Mouse (Mus musculus): Measurements from ENCODE around the gene Nckap5. TPM values are rescaled to one million over a fixed set of nuclear protein-coding genes. Genes with fewer than 3 reads are reported as not detected.

The Nckap5 gene
- polyA plus RNA-seq, 1 experiment from 2014 or later: 0.67 TPM

GRCm38 (mm10) chr1:126411426-126411825 is 419.2 kb downstream of the Nckap5 start:
- Histone ChIP-seq H3K27me3 (replicated peaks; ENCODE audit: control insufficient read depth, insufficient read depth, low read length) (no peaks in the 10 kb centered on the region), H3K36me3 (ENCODE audit: control insufficient read depth, insufficient read depth, low read length) (no peaks in the 10 kb centered on the region), H3K9me3 (ENCODE audit: control insufficient read depth, low read length) (no peaks in the 10 kb centered on the region), H3K4me3 (ENCODE audit: low read depth, low read length) (no peak overlapping the region), H3K27ac (ENCODE audit: low read depth, low read length) (no peak overlapping the region), H3K9ac (ENCODE audit: low read depth, low read length) (no peak overlapping the region), H3K4me1 (replicated peaks; ENCODE audit: control insufficient read depth, insufficient read depth, low read length) (no peaks in the 10 kb centered on the region), H3K4me2 (no peak overlapping the region)
- DNase-seq (ENCODE audit: low spot score) (no peak), ATAC-seq (replicated peaks; ENCODE audit: low FRiP score) (no peak)
- 75% methylated on average over 5 of the region's 5 CpGs for WGBS

DNA sequence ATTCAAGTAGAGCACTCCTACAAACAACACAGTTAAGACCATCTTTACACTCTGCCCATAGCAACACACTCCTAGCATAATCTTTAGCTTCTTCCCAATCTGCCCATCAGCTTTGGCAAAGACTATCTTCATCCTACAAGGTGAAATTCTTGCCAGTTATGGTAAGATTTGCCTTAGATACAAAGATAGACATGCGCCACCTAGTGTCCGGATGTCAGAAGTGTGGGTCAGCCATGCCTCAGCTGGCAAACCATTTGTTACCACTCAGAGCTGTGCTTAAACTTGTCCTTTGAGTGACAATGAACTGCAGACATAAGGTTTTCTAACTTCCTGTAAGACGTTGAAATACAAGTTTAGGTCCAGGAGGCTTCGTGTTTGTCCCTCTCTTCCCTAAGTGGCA is 422.7 kb downstream of the Nckap5 start:
- Histone ChIP-seq H3K4me1 (replicated peaks; ENCODE audit: control insufficient read depth, insufficient read depth, low read length) (no peaks in the 10 kb centered on the region), H3K27me3 (replicated peaks; ENCODE audit: control insufficient read depth, insufficient read depth, low read length) (no peaks in the 10 kb centered on the region), H3K9me3 (ENCODE audit: control insufficient read depth, low read length) (no peaks in the 10 kb centered on the region), H3K36me3 (ENCODE audit: control insufficient read depth, insufficient read depth, low read length) (no peaks in the 10 kb centered on the region), H3K27ac (ENCODE audit: low read depth, low read length) (no peak overlapping the region), H3K9ac (ENCODE audit: low read depth, low read length) (no peak overlapping the region), H3K4me2 (no peak overlapping the region), H3K4me3 (ENCODE audit: low read depth, low read length) (no peak overlapping the region)
- WGBS: 7% methylated on average over 4 of the region's 4 CpGs
- ATAC-seq (replicated peaks; ENCODE audit: low FRiP score) (no peak), DNase-seq (ENCODE audit: low spot score) (no peak)

DNA sequence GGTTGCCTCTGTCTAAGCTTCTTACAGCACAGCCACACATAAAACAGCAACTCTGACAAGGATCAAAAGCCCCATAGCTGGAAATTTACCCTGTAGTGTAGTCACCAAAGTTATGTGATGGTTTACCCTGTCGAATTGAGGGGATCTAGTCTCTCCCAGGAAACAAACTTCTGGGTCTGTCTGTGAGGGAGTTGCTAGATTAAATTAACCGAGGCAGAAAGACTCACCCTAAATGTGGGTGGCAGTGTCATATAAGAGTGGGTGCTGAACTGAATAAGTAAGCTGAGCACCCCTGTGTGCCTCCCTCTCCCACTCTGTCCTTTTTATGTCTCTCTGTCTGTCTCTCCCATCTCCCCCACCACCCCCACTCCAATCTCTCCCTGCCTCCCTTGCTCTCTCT is 425.1 kb downstream of the Nckap5 start:
- no peak overlapping the region for H3K4me2 ChIP-seq
- DNase-seq (ENCODE audit: low spot score) (no peak), ATAC-seq (replicated peaks; ENCODE audit: low FRiP score) (no peak)
- H3K36me3 ChIP-seq (ENCODE audit: control insufficient read depth, insufficient read depth, low read length): no peaks in the 10 kb centered on the region
- WGBS: 70% methylated on average over 2 of the region's 2 CpGs
- H3K27ac ChIP-seq (ENCODE audit: low read depth, low read length): no peak overlapping the region
- no peaks in the 10 kb centered on the region for H3K4me1 ChIP-seq (replicated peaks; ENCODE audit: control insufficient read depth, insufficient read depth, low read length)
- H3K9ac ChIP-seq (ENCODE audit: low read depth, low read length): no peak overlapping the region
- H3K27me3 ChIP-seq (replicated peaks; ENCODE audit: control insufficient read depth, insufficient read depth, low read length): no peaks in the 10 kb centered on the region
- H3K9me3 ChIP-seq (ENCODE audit: control insufficient read depth, low read length): no peaks in the 10 kb centered on the region
- H3K4me3 ChIP-seq (ENCODE audit: low read depth, low read length): no peak overlapping the region

GRCm38 (mm10) chr1:126403970-126404369 is 426.6 kb downstream of the Nckap5 start:
- Histone ChIP-seq H3K27ac (ENCODE audit: low read depth, low read length) (no peak overlapping the region), H3K9me3 (ENCODE audit: control insufficient read depth, low read length) (no peaks in the 10 kb centered on the region), H3K36me3 (ENCODE audit: control insufficient read depth, insufficient read depth, low read length) (no peaks in the 10 kb centered on the region), H3K4me1 (replicated peaks; ENCODE audit: control insufficient read depth, insufficient read depth, low read length) (no peaks in the 10 kb centered on the region), H3K9ac (ENCODE audit: low read depth, low read length) (no peak overlapping the region), H3K4me3 (ENCODE audit: low read depth, low read length) (no peak overlapping the region), H3K27me3 (replicated peaks; ENCODE audit: control insufficient read depth, insufficient read depth, low read length) (no peaks in the 10 kb centered on the region), H3K4me2 (no peak overlapping the region)
- DNase-seq (ENCODE audit: low spot score) (no peak), ATAC-seq (replicated peaks; ENCODE audit: low FRiP score) (no peak)

DNA sequence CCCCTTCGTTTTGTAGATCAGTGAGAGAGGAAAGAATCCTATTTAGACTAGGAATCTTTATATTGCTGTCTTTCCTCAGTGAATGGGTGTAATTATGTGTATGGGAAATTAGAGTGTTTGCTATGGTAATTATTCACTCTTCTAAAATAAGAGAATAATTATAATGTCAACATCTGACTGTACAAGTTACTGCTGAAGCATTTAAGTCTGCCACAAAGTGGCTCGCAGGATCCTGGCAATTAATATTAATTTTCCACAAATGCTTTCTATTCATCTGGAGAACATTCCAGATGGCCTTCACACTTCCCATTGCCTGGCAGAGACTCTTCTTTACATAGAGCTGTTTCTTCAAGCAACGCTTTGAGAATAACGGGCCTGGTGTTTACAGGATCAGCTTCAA is 439.4 kb downstream of the Nckap5 start:
- H3K27me3 ChIP-seq (replicated peaks; ENCODE audit: control insufficient read depth, insufficient read depth, low read length): no peaks in the 10 kb centered on the region
- H3K9me3 ChIP-seq (ENCODE audit: control insufficient read depth, low read length): no peaks in the 10 kb centered on the region
- no peak overlapping the region for H3K4me2 ChIP-seq
- H3K9ac ChIP-seq (ENCODE audit: low read depth, low read length): no peak overlapping the region
- DNase-seq (ENCODE audit: low spot score) (no peak), ATAC-seq (replicated peaks; ENCODE audit: low FRiP score) (no peak)
- WGBS: 80% methylated on average over 4 of the region's 4 CpGs
- H3K4me1 ChIP-seq (replicated peaks; ENCODE audit: control insufficient read depth, insufficient read depth, low read length): no peaks in the 10 kb centered on the region
- no peaks in the 10 kb centered on the region for H3K36me3 ChIP-seq (ENCODE audit: control insufficient read depth, insufficient read depth, low read length)
- H3K4me3 ChIP-seq (ENCODE audit: low read depth, low read length): no peak overlapping the region
- H3K27ac ChIP-seq (ENCODE audit: low read depth, low read length): no peak overlapping the region

- no peaks in the 10 kb centered on the region for H3K36me3 ChIP-seq (ENCODE audit: control insufficient read depth, insufficient read depth, low read length)
- DNase-seq (ENCODE audit: low spot score) (no peak), ATAC-seq (replicated peaks; ENCODE audit: low FRiP score) (no peak)
- H3K4me3 ChIP-seq (ENCODE audit: low read depth, low read length): no peak overlapping the region
- 56% methylated on average over 9 of the region's 9 CpGs for WGBS
- H3K9me3 ChIP-seq (ENCODE audit: control insufficient read depth, low read length): no peaks in the 10 kb centered on the region
- no peaks in the 10 kb centered on the region for H3K4me1 ChIP-seq (replicated peaks; ENCODE audit: control insufficient read depth, insufficient read depth, low read length)
- H3K4me2 ChIP-seq: no peak overlapping the region
- H3K9ac ChIP-seq (ENCODE audit: low read depth, low read length): no peak overlapping the region
- no peak overlapping the region for H3K27ac ChIP-seq (ENCODE audit: low read depth, low read length)
- H3K27me3 ChIP-seq (replicated peaks; ENCODE audit: control insufficient read depth, insufficient read depth, low read length): no peaks in the 10 kb centered on the region
Observed at GRCm38 (mm10) chr1:126377339-126377980, 453.1 kb downstream of the Nckap5 start.

GRCm38 (mm10) chr1:126366736-126367135 is 463.9 kb downstream of the Nckap5 start:
- H3K9ac ChIP-seq (ENCODE audit: low read depth, low read length): no peak overlapping the region
- H3K4me2 ChIP-seq: no peak overlapping the region
- H3K27ac ChIP-seq (ENCODE audit: low read depth, low read length): no peak overlapping the region
- WGBS: 49% methylated on average over 2 of the region's 2 CpGs
- no peaks in the 10 kb centered on the region for H3K9me3 ChIP-seq (ENCODE audit: control insufficient read depth, low read length)
- H3K36me3 ChIP-seq (ENCODE audit: control insufficient read depth, insufficient read depth, low read length): no peaks in the 10 kb centered on the region
- no peaks in the 10 kb centered on the region for H3K27me3 ChIP-seq (replicated peaks; ENCODE audit: control insufficient read depth, insufficient read depth, low read length)
- DNase-seq (ENCODE audit: low spot score) (no peak), ATAC-seq (replicated peaks; ENCODE audit: low FRiP score) (no peak)
- H3K4me3 ChIP-seq (ENCODE audit: low read depth, low read length): no peak overlapping the region
- H3K4me1 ChIP-seq (replicated peaks; ENCODE audit: control insufficient read depth, insufficient read depth, low read length): no peaks in the 10 kb centered on the region

GRCm38 (mm10) chr1:126364556-126364955 is 466.0 kb downstream of the Nckap5 start:
- no peaks in the 10 kb centered on the region for H3K9me3 ChIP-seq (ENCODE audit: control insufficient read depth, low read length)
- no peaks in the 10 kb centered on the region for H3K36me3 ChIP-seq (ENCODE audit: control insufficient read depth, insufficient read depth, low read length)
- no peaks in the 10 kb centered on the region for H3K4me1 ChIP-seq (replicated peaks; ENCODE audit: control insufficient read depth, insufficient read depth, low read length)
- H3K27me3 ChIP-seq (replicated peaks; ENCODE audit: control insufficient read depth, insufficient read depth, low read length): no peaks in the 10 kb centered on the region
- H3K27ac ChIP-seq (ENCODE audit: low read depth, low read length): no peak overlapping the region
- no peak overlapping the region for H3K4me3 ChIP-seq (ENCODE audit: low read depth, low read length)
- no peak overlapping the region for H3K4me2 ChIP-seq
- DNase-seq (ENCODE audit: low spot score): no peak
- ATAC-seq (replicated peaks; ENCODE audit: low FRiP score): no peak
- H3K9ac ChIP-seq (ENCODE audit: low read depth, low read length): no peak overlapping the region
- WGBS: 78% methylated on average over 6 of the region's 6 CpGs

DNA sequence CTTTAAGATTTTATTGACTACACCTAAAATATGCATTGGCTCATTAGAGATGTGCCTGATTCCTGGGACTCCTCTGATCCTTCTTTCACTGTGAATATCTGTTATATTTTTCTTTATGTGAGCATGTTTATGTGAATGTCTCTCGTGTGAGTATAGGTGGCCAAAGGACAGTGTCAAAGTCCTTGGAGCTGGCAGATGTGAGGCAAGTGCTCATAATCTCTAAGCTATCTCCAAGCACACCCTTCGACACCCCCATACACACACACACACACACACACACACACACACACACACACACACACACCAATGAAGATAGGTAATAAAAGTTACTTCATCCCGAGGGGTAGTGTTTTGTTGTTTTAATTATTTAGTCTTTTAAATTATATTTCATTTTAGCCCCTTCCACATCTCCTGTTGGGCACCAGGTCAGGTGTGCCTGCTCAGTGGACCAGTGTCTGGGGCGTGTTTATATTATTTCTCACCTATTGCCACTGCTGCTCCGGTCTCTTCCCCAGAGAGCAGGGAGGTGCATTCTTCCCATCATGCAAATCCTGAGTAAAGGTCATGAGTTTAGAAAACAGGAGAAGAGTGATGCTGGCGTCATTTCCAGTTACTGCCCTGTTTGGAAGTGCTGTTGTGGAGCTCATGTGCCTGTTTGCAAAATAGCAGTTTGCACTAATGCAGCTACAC is 469.9 kb downstream of the Nckap5 start:
- 69% methylated on average over 6 of the region's 6 CpGs for WGBS

More for the DNA sequence above, 469.9 kb downstream of the Nckap5 start:
- no peak for ATAC-seq (replicated peaks; ENCODE audit: low FRiP score)
- H3K9me3 ChIP-seq (ENCODE audit: control insufficient read depth, low read length): no peaks in the 10 kb centered on the region
- H3K36me3 ChIP-seq (ENCODE audit: control insufficient read depth, insufficient read depth, low read length): no peaks in the 10 kb centered on the region
- DNase-seq (ENCODE audit: low spot score): no peak
- no peaks in the 10 kb centered on the region for H3K4me1 ChIP-seq (replicated peaks; ENCODE audit: control insufficient read depth, insufficient read depth, low read length)
- no peak overlapping the region for H3K9ac ChIP-seq (ENCODE audit: low read depth, low read length)
- H3K27me3 ChIP-seq (replicated peaks; ENCODE audit: control insufficient read depth, insufficient read depth, low read length): no peaks in the 10 kb centered on the region
- no peak overlapping the region for H3K27ac ChIP-seq (ENCODE audit: low read depth, low read length)
- no peak overlapping the region for H3K4me2 ChIP-seq
- H3K4me3 ChIP-seq (ENCODE audit: low read depth, low read length): no peak overlapping the region
